Mouse (Mus musculus): ENCODE results near the gene Sclt1. TPM values are rescaled to one million over a fixed set of nuclear protein-coding genes. Genes with fewer than 3 reads are reported as not detected.

Sclt1 gene
- 1 to 10 TPM; 8.4 to 8.8 TPM for total RNA-seq (2023)

GRCm38 (mm10) chr3:41742278-41742934 is at the start of gene Sclt1, which contains the start of gene D3Ertd751e:
Sclt1 (minus strand) TSS chr3:41742514.
D3Ertd751e (plus strand) TSS chr3:41742611.

Other genes starting within 250 kb of the Sclt1 start
- 10 to 100 TPM; 25.1 to 26.1 TPM for gene Jade1, start 186.8 kb downstream of the Sclt1 start, total RNA-seq (2023)
- gene D3Ertd751e, start 97 bp upstream of the Sclt1 start, total RNA-seq (2023) = 1 to 10 TPM; 2.0 to 2.3 TPM